Mouse (Mus musculus) C2C12 (cell line): ENCODE measurements around the gene Aqp1. TPM values are rescaled to one million over a fixed set of nuclear protein-coding genes. Genes with fewer than 3 reads are reported as not detected.

Experiments
- H3K27me3 ChIP-seq: one replicate; pipeline ENCODE4 v1.6.1; 2011; ENCODE audit not compliant: control insufficient read depth, insufficient read depth, insufficient read length
- H3K36me3 ChIP-seq: one replicate; pipeline ENCODE4 v1.6.1; 2011; ENCODE audit not compliant: control insufficient read depth, insufficient read depth
- H3K4me3 ChIP-seq: one replicate; pipeline ENCODE4 v1.5.1; 2011; ENCODE audit warnings: mild to moderate bottlenecking, control low read depth; ENCODE audit not compliant: poor library complexity, insufficient read depth, severe bottlenecking
- H3K79me2 ChIP-seq: one replicate; pipeline ENCODE4 v1.6.1; 2011; ENCODE audit not compliant: control insufficient read depth, insufficient read depth
- H3K79me3 ChIP-seq: one replicate; pipeline ENCODE4 v1.6.1; 2011; ENCODE audit warnings: low read depth, control low read depth
- H3ac ChIP-seq: one replicate; pipeline ENCODE3; 2011; ENCODE audit warnings: low read depth; ENCODE audit not compliant: control insufficient read depth, insufficient read length
- CEBPB ChIP-seq: IDR thresholded peaks from one replicate; pipeline ENCODE4 v1.6.1; 2011; ENCODE audit warnings: low read depth, mild to moderate bottlenecking, control low read depth, moderate library complexity
- CTCF ChIP-seq: IDR thresholded peaks from one replicate; pipeline ENCODE4 v1.5.1; 2011; ENCODE audit not compliant: control insufficient read depth, insufficient read depth, insufficient read length
- FOSL1 ChIP-seq: IDR thresholded peaks from one replicate; pipeline ENCODE4 v1.8.0; 2011; ENCODE audit warnings: mild to moderate bottlenecking, low read length; ENCODE audit not compliant: poor library complexity, insufficient read depth, severe bottlenecking
- MAX ChIP-seq: IDR thresholded peaks from one replicate; pipeline ENCODE4 v1.6.1; 2011; ENCODE audit warnings: mild to moderate bottlenecking, control low read depth
- MYOD1 ChIP-seq: IDR thresholded peaks from one replicate; pipeline ENCODE4 v1.6.1; 2011; ENCODE audit warnings: low read depth; ENCODE audit not compliant: control insufficient read depth, insufficient read length
- MYOG ChIP-seq: IDR thresholded peaks from one replicate; pipeline ENCODE4 v1.6.1; 2011; ENCODE audit not compliant: control insufficient read depth, insufficient read length; ENCODE audit errors: extremely low read depth
- USF1 ChIP-seq: IDR thresholded peaks from one replicate; pipeline ENCODE4 v1.6.1; 2011; ENCODE audit warnings: low read depth, mild to moderate bottlenecking, control low read depth, moderate library complexity
- polyA plus RNA-seq: library from polyadenylated mRNA; unstranded; fragments of >200 nt; fragmentation: generic; extraction: Trizol; gene quantifications from one replicate; pipeline ENCODE4 v1.2.1, GENCODE M21; 2012; ENCODE audit warnings: missing spikeins

The Aqp1 gene
- polyA plus RNA-seq, 1 experiment: 206 TPM

GRCm38 (mm10) chr6:55299917-55300316 is 36.3 kb upstream of the Aqp1 start:
- no peak overlapping the region for H3K4me3 ChIP-seq
- H3K79me2 ChIP-seq: no peaks in the 10 kb centered on the region
- TF ChIP-seq MYOG (no peak), MYOD1 (no peak), CTCF (no peak), MAX (no peak), CEBPB (no peak), USF1 (no peak), FOSL1 (no peak)
- H3ac ChIP-seq: no peak overlapping the region
- H3K27me3 ChIP-seq: no peaks in the 10 kb centered on the region
- no peaks in the 10 kb centered on the region for H3K36me3 ChIP-seq
- no peaks in the 10 kb centered on the region for H3K79me3 ChIP-seq

GRCm38 (mm10) chr6:55300704-55301103 is 35.5 kb upstream of the Aqp1 start:
- Histone ChIP-seq H3K36me3 (no peaks in the 10 kb centered on the region), H3K4me3 (no peak overlapping the region)
- TF ChIP-seq MAX (no peak), USF1 (no peak), FOSL1 (no peak), CEBPB (no peak), MYOD1 (no peak), CTCF (no peak), MYOG (no peak)

GRCm38 (mm10) chr6:55310179-55310578 is 26.1 kb upstream of the Aqp1 start:
- H3K4me3 ChIP-seq: no peak overlapping the region
- no peak for TF ChIP-seq FOSL1
- no peak for TF ChIP-seq CTCF
- TF ChIP-seq MYOD1: no peak
- TF ChIP-seq MAX: no peak
- no peak for TF ChIP-seq CEBPB
- no peak for TF ChIP-seq USF1
- TF ChIP-seq MYOG: no peak
- H3K79me3 ChIP-seq: no peaks in the 10 kb centered on the region
- no peaks in the 10 kb centered on the region for H3K36me3 ChIP-seq
- no peaks in the 10 kb centered on the region for H3K27me3 ChIP-seq
- no peaks in the 10 kb centered on the region for H3K79me2 ChIP-seq
- no peak overlapping the region for H3ac ChIP-seq

More at GRCm38 (mm10) chr6:55300704-55301103, 35.5 kb upstream of the Aqp1 start:
- no peaks in the 10 kb centered on the region for H3K27me3 ChIP-seq
- no peaks in the 10 kb centered on the region for H3K79me2 ChIP-seq
- H3K79me3 ChIP-seq: no peaks in the 10 kb centered on the region
- no peak overlapping the region for H3ac ChIP-seq

- no peaks in the 10 kb centered on the region for H3K27me3 ChIP-seq
- H3K79me3 ChIP-seq: no peaks in the 10 kb centered on the region
- H3K36me3 ChIP-seq: no peaks in the 10 kb centered on the region
- H3K79me2 ChIP-seq: no peaks in the 10 kb centered on the region
- TF ChIP-seq USF1 (no peak), CEBPB (no peak), FOSL1 (no peak), CTCF (no peak), MYOD1 (no peak)
- no peak overlapping the region for H3ac ChIP-seq
- no peak overlapping the region for H3K4me3 ChIP-seq
Measured at GRCm38 (mm10) chr6:55311962-55312361, 24.3 kb upstream of the Aqp1 start.

DNA sequence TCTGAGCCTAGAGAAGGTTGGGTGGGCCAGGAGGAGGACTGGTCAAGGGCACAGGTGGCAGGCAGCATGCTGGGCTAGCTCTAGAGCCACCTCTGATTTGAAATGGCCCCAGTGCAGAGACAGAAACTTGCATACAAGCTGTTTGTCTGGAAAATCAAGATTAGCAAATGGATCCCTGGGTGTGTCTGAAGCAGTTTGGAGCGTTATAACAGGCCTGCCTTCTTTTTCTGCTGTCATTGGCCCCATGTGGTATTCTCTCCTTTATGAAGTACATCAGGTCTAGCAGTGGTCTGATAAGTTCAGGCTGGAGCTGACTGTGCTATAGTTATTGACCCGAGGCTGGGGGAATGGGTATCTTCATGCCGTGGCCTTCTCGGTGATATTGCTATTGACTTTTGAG is 22.3 kb upstream of the Aqp1 start:
- H3K36me3 ChIP-seq: no peaks in the 10 kb centered on the region
- no peaks in the 10 kb centered on the region for H3K79me2 ChIP-seq
- no peak for TF ChIP-seq MAX
- TF ChIP-seq MYOG: no peak
- TF ChIP-seq CEBPB: no peak
- no peak for TF ChIP-seq CTCF
- no peak for TF ChIP-seq MYOD1
- no peak for TF ChIP-seq USF1
- no peak for TF ChIP-seq FOSL1
- H3K4me3 ChIP-seq: no peak overlapping the region
- H3K27me3 ChIP-seq: no peaks in the 10 kb centered on the region
- H3ac ChIP-seq: no peak overlapping the region
- no peaks in the 10 kb centered on the region for H3K79me3 ChIP-seq

DNA sequence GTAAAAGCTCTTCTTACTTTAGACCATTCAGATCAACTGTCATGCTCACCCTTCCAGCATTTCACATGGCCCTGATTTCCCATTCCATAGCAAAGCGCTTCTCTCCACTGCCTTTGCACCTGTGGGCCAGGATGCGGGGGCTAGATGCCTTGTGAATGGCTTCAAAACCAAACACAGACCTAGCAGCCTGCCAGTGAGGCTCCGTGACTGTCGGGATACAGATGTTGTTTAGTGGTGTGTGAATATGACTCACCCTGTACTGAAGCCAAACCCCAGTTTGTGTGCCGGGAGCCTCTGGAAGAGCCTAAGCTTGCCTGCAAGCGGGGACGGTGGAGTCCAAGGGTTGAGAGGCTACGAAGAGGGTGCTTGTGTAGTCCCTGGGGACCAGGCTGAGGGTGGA is 21.6 kb upstream of the Aqp1 start:
- Histone ChIP-seq H3K4me3 (no peak overlapping the region), H3K79me3 (no peaks in the 10 kb centered on the region), H3K36me3 (no peaks in the 10 kb centered on the region), H3ac (no peak overlapping the region), H3K79me2 (no peaks in the 10 kb centered on the region), H3K27me3 (no peaks in the 10 kb centered on the region)
- TF ChIP-seq CTCF (no peak), FOSL1 (peak; percentile 30)

DNA sequence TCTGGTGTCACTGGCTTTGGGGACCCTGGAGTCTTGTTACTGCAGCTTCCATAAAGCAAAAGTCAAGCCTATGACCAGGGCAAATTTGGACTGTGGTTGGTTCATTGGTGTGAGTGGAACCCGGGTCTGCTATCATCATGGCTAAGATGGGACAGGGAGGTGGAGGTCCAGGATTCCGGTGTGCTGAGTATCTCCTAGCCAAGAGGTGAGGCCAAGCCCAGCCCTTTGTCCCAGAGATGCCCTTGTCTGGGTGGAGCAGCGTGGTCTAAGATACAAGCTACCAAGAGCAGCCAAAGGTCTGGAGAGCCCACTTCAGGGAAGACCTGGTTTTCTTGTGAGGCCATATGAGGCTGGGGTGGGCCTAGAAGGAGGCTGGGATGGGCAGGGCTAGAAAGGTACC is 17.6 kb upstream of the Aqp1 start:
- Histone ChIP-seq H3K36me3 (no peaks in the 10 kb centered on the region), H3ac (no peak overlapping the region), H3K79me2 (no peaks in the 10 kb centered on the region), H3K27me3 (no peaks in the 10 kb centered on the region), H3K79me3 (no peaks in the 10 kb centered on the region), H3K4me3 (no peak overlapping the region)
- no peak for TF ChIP-seq CTCF
- TF ChIP-seq CEBPB: no peak
- no peak for TF ChIP-seq MAX
- no peak for TF ChIP-seq USF1
- no peak for TF ChIP-seq MYOG
- TF ChIP-seq FOSL1: no peak
- no peak for TF ChIP-seq MYOD1
